Mouse (Mus musculus) heart, embryonic 13.5 days (tissue): Measurements from ENCODE around the gene Tmem219. TPM values are rescaled to one million over a fixed set of nuclear protein-coding genes. Genes with fewer than 3 reads are reported as not detected.
A peak's percentile ranks its signal among the peaks of the same experiment; 100 is the strongest.

Experiments used
- ATAC-seq: fragments of 200-750 bp; cut with Nextera tagmentation; 2 replicates; pipeline ENCODE4 v1.8.0; 2017; ENCODE audit warnings: moderate TSS enrichment; ENCODE audit not compliant: insufficient number of reproducible peaks, low FRiP score, low TSS enrichment; ENCODE audit errors: extremely low read depth
- H3K27ac ChIP-seq: fragments of 300-500 bp; sonication (generic); replicated peaks from 2 replicates; pipeline ENCODE4 v1.5.1; 2015; ENCODE audit warnings: moderate library complexity, mild to moderate bottlenecking, inconsistent platforms
- H3K27me3 ChIP-seq: fragments of 300-500 bp; sonication (generic); replicated peaks from 2 replicates; pipeline ENCODE4 v1.6.1; 2015; ENCODE audit warnings: mild to moderate bottlenecking, inconsistent platforms
- H3K36me3 ChIP-seq: fragments of 300-500 bp; sonication (generic); 2 replicates; pipeline ENCODE4 v1.6.1; 2015; ENCODE audit warnings: mild to moderate bottlenecking, inconsistent platforms
- H3K4me1 ChIP-seq: fragments of 300-500 bp; sonication (generic); 2 replicates; pipeline ENCODE4 v1.6.1; 2015; ENCODE audit warnings: inconsistent platforms
- H3K4me2 ChIP-seq: fragments of 300-500 bp; sonication (generic); 2 replicates; pipeline ENCODE4 v1.6.1; 2015; ENCODE audit warnings: inconsistent platforms, mild to moderate bottlenecking, moderate library complexity
- H3K4me3 ChIP-seq: fragments of 300-500 bp; sonication (generic); 2 replicates; pipeline ENCODE4 v1.5.1; 2015; ENCODE audit warnings: moderate library complexity, mild to moderate bottlenecking, inconsistent platforms
- H3K9ac ChIP-seq: fragments of 300-500 bp; sonication (generic); 2 replicates; pipeline ENCODE4 v1.6.1; 2015; ENCODE audit warnings: inconsistent platforms, mild to moderate bottlenecking, moderate library complexity
- H3K9me3 ChIP-seq: fragments of 300-500 bp; sonication (generic); 2 replicates; pipeline ENCODE4 v1.6.1; 2016; ENCODE audit warnings: inconsistent platforms
- WGBS: fragments of 180-500 bp; shearing (Covaris S2); methylation state at CpG from one replicate; pipeline ENCODE4 v1.1.7; 2015; ENCODE audit warnings: mixed read lengths; 5-methylcytosine and 5-hydroxymethylcytosine counted together
- polyA plus RNA-seq: library from polyadenylated mRNA; unstranded; fragments of >200 nt; fragmentation: Nextera tagmentation; extraction: Ambion mirVana; gene quantifications from 2 replicates; pipeline ENCODE4 v1.2.1, GENCODE M21; 2015

Tmem219 gene
- polyA plus RNA-seq, 1 experiment from 2014 or later = 20.4 TPM

DNA sequence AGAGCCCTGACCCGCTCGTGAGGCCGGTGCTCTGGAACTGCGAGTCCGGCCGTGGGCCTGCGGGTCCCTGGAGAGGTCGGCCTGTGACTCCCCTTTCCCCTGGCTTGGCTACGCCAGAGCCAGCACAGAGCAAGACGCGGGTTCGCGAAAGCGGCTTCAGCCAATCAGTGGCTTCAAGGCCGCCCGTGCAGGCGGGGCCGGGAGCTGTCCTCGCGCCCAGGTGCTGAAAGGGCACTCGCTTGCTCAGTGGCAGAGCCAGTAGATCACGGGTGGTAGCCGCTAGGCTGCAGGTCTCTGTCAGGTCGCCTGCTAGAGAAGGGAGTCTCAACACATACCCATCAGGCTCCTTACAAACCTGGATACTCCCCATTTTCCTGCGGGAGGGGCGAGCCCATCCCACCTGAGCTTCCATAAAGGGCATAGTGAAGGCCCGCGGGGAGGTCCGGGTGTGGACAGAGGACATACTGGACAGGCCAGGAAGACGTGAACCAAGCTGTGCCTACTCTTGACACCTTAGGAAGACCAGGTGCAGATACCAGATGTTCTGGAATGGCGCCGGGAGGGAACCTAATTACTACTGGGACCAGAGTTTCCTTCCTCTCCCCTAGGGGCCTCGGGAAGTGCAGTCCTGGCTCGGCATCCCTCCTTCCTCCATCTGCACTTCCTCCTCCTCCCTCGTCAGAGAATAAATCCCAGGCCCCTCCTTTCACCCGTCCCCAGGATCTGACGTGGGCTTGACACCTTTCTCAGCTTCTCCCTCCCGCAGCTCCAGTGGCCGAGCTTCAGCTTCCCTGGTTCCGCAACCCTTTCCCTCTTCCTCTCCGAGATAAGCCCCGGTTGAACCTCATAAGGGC is 27.3 kb upstream of the Tmem219 start, which contains the start of gene Sez6l2:
Gene Sez6l2 (plus strand): TSS at position 771 of the 854 bp plus-strand sequence.
- peak; percentile 52; the same call in 1 of the 2 replicates for ATAC-seq
- no peak within 1 kb of the TSS for H3K27ac ChIP-seq
- H3K27me3 ChIP-seq = peaks cover 58% of the 10 kb centered on the region
- WGBS = under 1% methylated on average over 42 of the region's 42 CpGs
- peak within 1 kb of the TSS; percentile 59 for H3K4me3 ChIP-seq
- H3K9ac ChIP-seq = peak within 1 kb of the TSS; percentile 75
- peaks cover 13% of the 10 kb centered on the region for H3K36me3 ChIP-seq
- peak within 1 kb of the TSS; percentile 99 for H3K4me2 ChIP-seq
- H3K4me1 ChIP-seq = peaks cover 15% of the 10 kb centered on the region
- H3K9me3 ChIP-seq = no peaks in the 10 kb centered on the region

DNA sequence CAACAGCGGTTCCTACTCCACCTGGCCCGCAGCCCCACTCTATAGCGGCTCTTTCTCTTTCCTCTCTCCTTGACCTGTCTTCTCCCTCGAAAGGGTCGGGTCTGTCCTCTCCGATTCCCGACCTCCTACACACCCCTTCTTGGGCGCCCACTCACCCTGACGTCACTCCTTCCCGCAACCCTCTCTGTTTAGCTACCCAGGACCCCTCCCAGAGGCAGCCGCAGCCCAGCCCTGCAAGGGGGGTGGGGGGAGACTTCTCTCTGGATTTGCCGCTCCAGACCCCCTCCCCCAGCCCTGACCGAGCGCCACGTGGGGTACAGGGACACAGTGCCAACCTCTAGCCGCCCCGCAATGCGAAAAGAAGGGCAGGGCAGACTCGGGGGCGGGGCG is 26.7 kb upstream of the Tmem219 start, which contains the start of gene Asphd1:
Gene Asphd1 (minus strand): TSS at position 180 of the 390 bp plus-strand sequence.
- peak; percentile 52; the same call in 1 of the 2 replicates for ATAC-seq
- Histone ChIP-seq H3K9me3 (no peaks in the 10 kb centered on the region), H3K9ac (peak within 1 kb of the TSS; percentile 75), H3K27ac (no peak within 1 kb of the TSS), H3K4me2 (peak within 1 kb of the TSS; percentile 99), H3K4me1 (peaks cover 15% of the 10 kb centered on the region), H3K36me3 (peaks cover 18% of the 10 kb centered on the region), H3K4me3 (peak within 1 kb of the TSS; percentile 59), H3K27me3 (peaks cover 58% of the 10 kb centered on the region)
- under 1% methylated on average over 18 of the region's 21 CpGs for WGBS

DNA sequence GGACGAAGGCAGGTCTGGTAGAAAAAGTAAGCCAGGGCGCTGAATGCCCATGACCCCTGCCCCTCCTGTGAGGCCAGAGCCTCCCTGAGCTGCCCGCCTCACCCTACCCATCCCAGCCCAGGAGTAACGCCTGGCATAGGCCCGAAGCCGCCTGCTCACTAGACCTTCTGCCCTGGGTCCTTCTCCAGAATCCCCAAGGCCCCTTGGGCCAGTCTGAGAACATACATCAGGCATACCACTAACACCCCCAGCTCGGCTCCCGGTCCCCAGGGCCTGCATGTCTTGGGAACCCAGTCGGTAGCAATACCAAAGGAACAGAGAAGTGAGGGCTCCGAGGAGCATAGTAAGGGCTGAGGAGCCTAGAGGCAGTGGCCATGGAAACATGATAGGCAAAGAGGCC is 25.9 kb upstream of the Tmem219 start:
- WGBS = 69% methylated on average over 10 of the region's 10 CpGs
- no peak for ATAC-seq
- Histone ChIP-seq H3K9me3 (no peaks in the 10 kb centered on the region), H3K27ac (no peak overlapping the region), H3K27me3 (peaks cover 51% of the 10 kb centered on the region), H3K36me3 (peaks cover 24% of the 10 kb centered on the region), H3K4me3 (no peak overlapping the region), H3K9ac (no peak overlapping the region), H3K4me2 (0 out of 2 replicates have a peak overlapping the region, but pooled peaks have one; percentile 99), H3K4me1 (peaks cover 15% of the 10 kb centered on the region)

DNA sequence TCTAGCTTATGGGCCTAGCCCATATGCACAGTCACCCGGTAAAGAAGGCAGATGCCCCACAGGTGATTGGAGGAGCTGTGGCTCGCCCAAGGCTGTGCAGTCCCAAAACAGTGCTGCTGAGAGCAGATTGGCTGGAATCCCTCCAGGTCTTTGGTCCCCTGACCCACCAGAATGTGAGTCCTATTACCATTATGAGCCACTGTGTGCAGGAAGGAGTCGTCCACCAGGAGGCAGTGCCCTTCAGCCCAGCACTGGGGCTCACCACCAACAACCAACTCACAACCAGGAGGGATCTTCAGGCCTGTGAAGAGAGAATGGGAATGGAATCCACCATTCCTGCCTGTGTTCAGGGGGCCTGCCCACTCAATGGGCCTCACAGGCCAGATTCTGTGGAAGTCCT is 23.8 kb upstream of the Tmem219 start:
- no peak overlapping the region for H3K27ac ChIP-seq
- no peak overlapping the region for H3K4me3 ChIP-seq
- peaks cover 43% of the 10 kb centered on the region for H3K36me3 ChIP-seq
- peaks cover 15% of the 10 kb centered on the region for H3K4me1 ChIP-seq
- H3K9ac ChIP-seq = no peak overlapping the region
- no peak for ATAC-seq
- peaks cover 32% of the 10 kb centered on the region for H3K27me3 ChIP-seq
- WGBS = 39% methylated on average over 3 of the region's 3 CpGs
- H3K9me3 ChIP-seq = no peaks in the 10 kb centered on the region
- no peak overlapping the region for H3K4me2 ChIP-seq

DNA sequence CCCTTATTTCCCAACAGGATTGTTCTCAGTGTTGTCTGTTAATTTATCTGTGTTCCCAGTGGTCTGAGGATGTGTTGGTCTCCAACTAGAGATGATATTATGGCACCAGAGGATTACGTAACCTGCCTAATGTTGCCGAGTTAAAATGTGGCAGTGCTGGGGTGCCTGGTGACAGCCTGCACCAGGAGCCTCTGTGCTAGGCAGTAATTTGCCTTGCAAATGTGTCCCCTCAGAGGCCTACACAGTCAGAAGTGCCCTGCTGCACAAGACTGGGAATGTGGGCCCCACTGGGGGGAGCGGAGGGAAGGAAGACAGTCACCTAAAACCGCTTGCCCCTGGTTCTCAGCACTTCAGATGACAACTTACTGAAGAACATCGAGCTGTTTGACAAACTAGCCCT is 19.1 kb upstream of the Tmem219 start:
- no peak overlapping the region for H3K4me3 ChIP-seq
- no peak overlapping the region for H3K27ac ChIP-seq
- no peaks in the 10 kb centered on the region for H3K9me3 ChIP-seq
- peaks cover 49% of the 10 kb centered on the region for H3K36me3 ChIP-seq
- H3K4me1 ChIP-seq = no peaks in the 10 kb centered on the region
- no peaks in the 10 kb centered on the region for H3K27me3 ChIP-seq
- no peak overlapping the region for H3K9ac ChIP-seq
- no peak overlapping the region for H3K4me2 ChIP-seq
- 74% methylated on average over 5 of the region's 5 CpGs for WGBS
- ATAC-seq = no peak

DNA sequence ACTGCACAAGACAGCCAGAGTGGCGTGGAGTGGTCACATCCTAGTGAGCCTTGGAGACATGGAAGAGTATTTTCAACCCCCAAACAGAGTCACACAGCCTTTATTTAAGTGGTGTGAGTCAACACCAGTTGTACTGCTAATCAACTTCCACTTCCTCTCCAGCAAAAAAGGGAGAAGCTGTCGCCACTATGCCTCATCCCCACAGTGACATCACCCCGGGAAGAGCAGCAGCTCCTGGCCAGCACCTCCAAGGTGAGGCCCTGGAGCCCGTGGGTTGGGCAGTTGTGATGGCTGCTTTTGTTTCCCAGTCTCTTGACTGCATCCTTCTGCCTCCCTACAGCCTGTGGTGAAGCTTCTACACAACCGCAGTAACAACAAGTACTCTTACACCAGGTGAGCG is 18.5 kb upstream of the Tmem219 start:
- Histone ChIP-seq H3K36me3 (peaks cover 55% of the 10 kb centered on the region), H3K27ac (no peak overlapping the region), H3K27me3 (no peaks in the 10 kb centered on the region), H3K9me3 (no peaks in the 10 kb centered on the region), H3K4me2 (no peak overlapping the region), H3K9ac (no peak overlapping the region), H3K4me1 (no peaks in the 10 kb centered on the region), H3K4me3 (no peak overlapping the region)
- 37% methylated on average over 6 of the region's 6 CpGs for WGBS
- no peak for ATAC-seq

DNA sequence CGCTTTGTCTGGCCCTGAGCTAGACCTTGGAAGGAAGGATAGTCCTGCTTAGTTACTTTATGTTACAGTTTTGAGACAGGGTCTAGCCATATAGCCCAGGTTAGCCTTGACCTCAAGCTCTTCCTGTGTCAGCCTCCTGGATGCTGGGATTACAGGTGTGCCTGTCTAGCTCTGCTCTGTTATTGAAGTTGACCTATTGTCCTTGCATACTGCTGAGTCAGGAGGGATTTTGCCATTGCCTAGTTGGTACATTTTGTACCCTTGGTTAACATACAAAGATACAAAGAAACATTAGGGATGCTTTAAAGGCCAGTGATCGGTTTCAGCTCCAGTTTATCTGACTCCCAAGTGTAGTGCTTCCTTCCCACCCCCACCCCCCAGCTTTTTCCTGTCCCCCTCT is 9.9 kb upstream of the Tmem219 start:
- ATAC-seq = no peak
- no peak overlapping the region for H3K27ac ChIP-seq
- H3K4me3 ChIP-seq = no peak overlapping the region
- no peaks in the 10 kb centered on the region for H3K27me3 ChIP-seq
- no peak overlapping the region for H3K4me2 ChIP-seq
- peaks cover 49% of the 10 kb centered on the region for H3K36me3 ChIP-seq
- WGBS = 66% methylated on average over 2 of the region's 2 CpGs
- peaks cover 12% of the 10 kb centered on the region for H3K4me1 ChIP-seq
- H3K9me3 ChIP-seq = no peaks in the 10 kb centered on the region
- no peak overlapping the region for H3K9ac ChIP-seq

DNA sequence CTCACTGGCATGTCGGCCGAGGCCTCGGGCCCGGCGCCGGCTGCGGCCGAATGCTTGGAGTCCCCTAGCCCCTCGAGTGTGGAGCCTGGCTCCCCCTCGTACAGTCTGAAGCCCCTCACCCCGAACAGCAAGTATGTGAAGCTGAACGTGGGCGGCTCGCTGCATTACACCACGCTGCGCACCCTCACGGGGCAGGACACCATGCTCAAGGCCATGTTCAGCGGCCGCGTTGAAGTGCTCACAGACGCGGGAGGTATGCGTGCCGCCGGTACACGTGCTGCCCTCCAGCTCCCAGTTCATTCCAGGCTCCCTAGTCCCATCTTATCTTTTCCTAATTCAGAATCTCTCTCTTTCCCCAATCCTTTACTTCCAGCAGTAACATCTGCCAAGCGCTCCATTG is 6.3 kb upstream of the Tmem219 start:
- H3K4me1 ChIP-seq = peaks cover 12% of the 10 kb centered on the region
- H3K9ac ChIP-seq = peak overlapping the region; percentile 90
- no peaks in the 10 kb centered on the region for H3K9me3 ChIP-seq
- H3K4me3 ChIP-seq = peak overlapping the region; percentile 76
- peaks cover 19% of the 10 kb centered on the region for H3K36me3 ChIP-seq
- peak overlapping the region; percentile 67 for H3K27ac ChIP-seq
- WGBS = under 1% methylated on average over 27 of the region's 27 CpGs
- no peak; the same call in 1 of the 2 replicates for ATAC-seq
- peak overlapping the region; percentile 85 for H3K4me2 ChIP-seq
- H3K27me3 ChIP-seq = no peaks in the 10 kb centered on the region

DNA sequence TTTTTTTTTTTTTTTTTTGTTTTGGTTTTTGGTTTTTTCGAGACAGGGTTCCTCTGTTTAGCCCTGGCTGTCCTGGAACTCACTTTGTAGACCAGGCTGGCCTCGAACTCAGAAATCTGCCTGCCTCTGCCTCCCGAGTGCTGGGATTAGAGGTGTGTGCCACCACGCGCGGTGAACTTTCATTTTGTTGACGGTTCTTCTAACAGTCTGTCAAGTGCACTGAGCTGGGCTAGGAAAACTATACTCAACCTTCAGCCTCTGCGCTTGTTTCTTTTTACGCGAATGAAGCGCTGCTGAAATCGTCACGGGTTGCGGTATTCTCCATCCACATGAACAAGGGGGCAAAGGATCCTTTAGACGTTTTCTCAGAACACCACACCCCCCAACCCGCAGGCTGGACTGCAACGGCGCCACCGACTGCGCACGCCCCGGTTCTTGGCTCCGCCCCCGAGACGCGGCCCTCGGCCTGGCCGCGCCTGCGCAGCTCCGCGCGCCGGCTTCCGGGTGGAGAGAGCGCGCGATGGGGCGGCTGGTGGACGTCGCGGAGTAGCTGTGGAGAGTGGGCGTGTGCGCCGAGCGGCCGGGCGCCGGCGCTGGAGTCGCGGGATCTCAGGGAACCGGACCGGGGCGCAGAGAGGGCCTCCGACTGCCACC is 5.8 kb upstream of the Tmem219 start, which contains the start of gene Kctd13:
Gene Kctd13 (plus strand): TSS at position 496 of the 654 bp plus-strand sequence.
- Histone ChIP-seq H3K9ac (peak within 1 kb of the TSS; percentile 90), H3K4me1 (peaks cover 12% of the 10 kb centered on the region), H3K27me3 (no peaks in the 10 kb centered on the region), H3K27ac (peak within 1 kb of the TSS; percentile 67), H3K36me3 (peaks cover 15% of the 10 kb centered on the region), H3K9me3 (no peaks in the 10 kb centered on the region), H3K4me3 (peak within 1 kb of the TSS; percentile 76), H3K4me2 (peak within 1 kb of the TSS; percentile 85)
- 3% methylated on average over 56 of the region's 56 CpGs for WGBS
- peak; percentile 94 for ATAC-seq

DNA sequence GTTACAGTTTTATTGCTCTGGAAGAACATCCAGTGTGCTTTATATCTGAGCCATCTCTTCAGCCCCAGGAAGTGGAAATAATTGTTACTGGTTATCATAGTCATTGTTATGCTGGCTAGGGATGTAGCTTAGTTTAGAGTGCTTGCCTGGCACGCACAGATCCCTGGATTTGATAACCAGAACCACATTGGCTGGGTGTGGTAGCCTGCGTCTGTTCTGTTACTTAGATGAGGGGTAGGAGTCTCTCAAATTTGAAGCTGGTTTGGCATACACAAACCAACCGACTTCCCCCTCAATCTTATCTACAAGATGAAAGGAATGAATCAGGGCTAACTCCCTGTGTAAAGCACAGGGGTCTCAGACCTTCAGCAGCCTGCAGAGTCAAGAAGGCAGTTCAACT is 3.6 kb upstream of the Tmem219 start:
- Histone ChIP-seq H3K9me3 (no peaks in the 10 kb centered on the region), H3K4me1 (peaks cover 12% of the 10 kb centered on the region), H3K4me2 (no peak overlapping the region), H3K27me3 (no peaks in the 10 kb centered on the region), H3K36me3 (peaks cover 2% of the 10 kb centered on the region; the same call in 1 of the 2 replicates), H3K27ac (no peak overlapping the region), H3K4me3 (no peak overlapping the region), H3K9ac (no peak overlapping the region)
- WGBS = 25% methylated on average over 3 of the region's 3 CpGs
- ATAC-seq = no peak

DNA sequence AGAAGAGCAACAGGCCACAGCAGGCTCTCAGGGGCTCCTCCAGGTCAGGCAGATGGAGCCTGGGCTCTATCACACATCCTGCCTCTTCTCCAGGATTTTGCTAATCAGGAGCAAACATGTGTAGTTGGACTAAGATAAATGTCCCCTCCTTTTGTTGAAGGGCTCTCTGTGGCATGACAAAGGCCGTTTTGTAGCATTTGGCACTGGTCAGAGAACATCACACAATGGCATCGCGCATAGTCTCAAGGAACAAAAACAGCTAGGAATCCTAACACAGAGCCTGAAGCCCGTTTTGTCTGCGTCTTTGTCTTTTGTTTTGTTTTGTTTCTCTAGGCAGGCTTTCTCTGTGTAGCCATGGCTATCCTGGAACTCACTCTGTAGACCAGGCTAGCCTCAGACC is 1.3 kb upstream of the Tmem219 start:
- Histone ChIP-seq H3K4me1 (0 out of 2 replicates have a peak, but pooled peaks cover 3% of the 10 kb centered on the region), H3K27ac (peak overlapping the region; percentile 50; the same call in 1 of the 2 replicates), H3K9me3 (no peaks in the 10 kb centered on the region), H3K27me3 (no peaks in the 10 kb centered on the region), H3K4me2 (no peak overlapping the region), H3K4me3 (no peak overlapping the region), H3K9ac (0 out of 2 replicates have a peak overlapping the region, but pooled peaks have one; percentile 19), H3K36me3 (no peaks in the 10 kb centered on the region)
- no peak for ATAC-seq
- WGBS = 63% methylated on average over 5 of the region's 5 CpGs
